Mouse (Mus musculus) monocyte, adult 2 months (primary cell): ENCODE results near the gene Hist1h1a.
"Not testable (repeated sequence)": the region's sequence is repeated elsewhere in the genome, so short reads cannot be mapped to it uniquely, and the experiment has no call there.

ENCODE experiments used
- DNase-seq, 2 experiments: peaks; one replicate each; pipeline ENCODE4 v3.0.0; 2022; ENCODE audit warnings: low spot score in 2 of 2, low read depth in 1 of 2

The Hist1h1a gene

DNA sequence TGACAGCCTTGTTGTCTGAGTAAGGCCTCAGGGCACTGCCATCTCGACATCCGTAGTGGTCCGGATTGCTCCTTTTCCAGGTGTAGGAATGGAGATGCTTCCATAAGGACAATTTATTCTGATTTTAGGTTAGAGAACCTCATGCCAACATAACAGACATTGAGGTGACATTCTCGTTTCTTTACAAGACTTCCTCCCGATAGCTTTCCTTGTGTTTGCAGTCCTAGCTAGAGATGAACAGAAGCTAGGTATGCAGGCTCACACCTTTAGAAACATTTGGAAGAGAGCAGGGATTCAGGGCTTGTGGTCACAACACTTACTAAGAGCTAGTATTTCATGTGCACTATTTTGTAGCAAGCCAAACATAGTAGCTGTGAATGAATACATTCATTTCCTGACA lies 20.3 kb upstream of the Hist1h1a start:
- DNase-seq: no peak

DNA sequence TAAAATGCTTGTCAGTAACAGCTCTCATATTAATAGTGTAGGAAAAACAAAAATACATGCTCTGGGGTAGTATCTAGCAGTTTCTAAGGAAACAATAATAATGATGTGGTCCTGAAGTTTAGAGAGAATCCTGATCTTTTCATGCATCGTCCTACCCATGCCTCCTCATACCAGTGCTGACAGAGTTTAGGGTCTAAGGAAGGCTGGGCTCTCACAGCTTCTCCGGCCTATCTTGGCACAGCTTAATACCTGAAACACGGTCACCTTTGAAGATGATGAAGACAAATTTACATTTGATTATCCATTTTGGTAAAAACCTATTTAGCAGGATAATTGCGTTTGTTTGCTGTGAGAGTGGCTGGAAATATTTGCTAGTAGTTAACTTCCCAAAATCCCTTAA lies 19.5 kb upstream of the Hist1h1a start:
- DNase-seq: no peak

DNA sequence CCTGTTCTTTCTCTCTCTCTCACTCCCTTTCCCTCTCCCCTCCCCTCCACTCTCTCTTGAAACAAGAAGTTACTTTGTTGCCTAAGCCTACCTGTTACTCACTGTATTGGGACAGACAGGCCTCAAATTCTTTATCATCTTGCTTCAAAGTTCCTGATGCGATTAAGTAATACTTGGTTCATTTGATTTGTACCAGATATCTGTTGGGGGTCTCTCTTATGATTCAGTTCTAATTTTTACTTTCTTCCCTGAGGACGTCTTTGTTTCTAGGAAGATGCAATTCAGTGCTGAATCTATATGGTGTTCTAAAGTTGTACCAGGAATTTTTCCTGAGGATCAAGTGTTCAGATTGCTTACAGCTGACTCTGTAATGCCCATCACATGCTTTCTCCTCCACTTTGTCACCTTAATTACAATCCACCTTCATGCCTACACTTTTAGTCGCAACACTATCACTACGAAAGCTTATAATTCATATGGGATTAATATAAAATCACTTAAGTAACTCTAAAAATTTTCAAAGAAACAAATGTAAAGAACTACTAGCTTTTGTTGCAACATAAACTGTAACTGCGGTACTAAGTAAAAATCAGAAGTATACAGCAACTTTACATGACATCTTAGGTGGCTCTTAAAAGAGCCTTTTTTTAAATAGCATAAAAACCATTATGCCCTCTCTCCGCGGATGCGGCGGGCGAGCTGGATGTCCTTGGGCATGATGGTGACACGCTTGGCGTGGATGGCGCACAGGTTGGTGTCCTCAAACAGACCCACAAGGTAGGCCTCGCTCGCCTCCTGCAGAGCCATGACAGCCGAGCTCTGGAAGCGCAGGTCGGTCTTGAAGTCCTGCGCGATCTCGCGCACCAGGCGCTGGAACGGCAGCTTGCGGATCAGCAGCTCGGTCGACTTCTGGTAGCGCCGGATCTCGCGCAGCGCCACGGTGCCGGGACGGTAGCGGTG lies 18.8 kb upstream of the Hist1h1a start:
- DNase-seq: no peak

DNA sequence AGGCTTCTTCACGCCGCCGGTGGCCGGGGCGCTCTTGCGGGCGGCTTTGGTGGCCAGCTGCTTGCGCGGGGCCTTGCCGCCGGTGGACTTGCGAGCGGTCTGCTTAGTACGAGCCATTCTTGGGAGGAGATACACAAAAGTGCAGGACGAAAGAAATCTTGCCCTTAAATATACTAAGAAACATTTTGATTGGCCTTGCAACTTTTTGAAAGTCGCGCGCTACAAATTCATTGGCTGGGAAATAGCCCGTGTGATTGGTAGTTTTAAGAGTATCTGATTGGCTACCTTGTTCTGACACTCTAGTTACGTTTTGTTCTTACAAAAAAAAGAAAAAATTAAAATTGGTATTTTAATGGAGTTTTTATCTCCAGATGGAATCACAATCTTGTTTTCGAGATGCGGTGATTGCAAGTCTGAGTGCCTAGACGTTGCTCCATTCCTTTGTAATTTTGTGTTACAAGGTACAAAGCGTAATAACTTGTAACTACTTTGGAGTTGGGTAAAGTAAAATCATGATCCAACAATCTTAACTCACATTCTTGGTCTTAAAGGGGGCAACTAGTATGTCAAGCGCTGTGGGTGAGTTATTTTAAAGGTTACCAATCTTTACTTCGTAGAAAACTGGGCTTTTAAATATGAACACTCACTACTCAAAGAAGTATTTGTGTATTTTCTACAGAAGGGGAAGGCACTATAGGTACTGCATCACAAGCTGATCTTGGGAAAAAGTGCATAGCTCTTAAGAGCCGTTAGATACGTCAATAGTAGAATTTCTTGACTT lies 17.9 kb upstream of the Hist1h1a start, which contains the start of gene Hist1h3c:
Gene Hist1h3c (minus strand): TSS at position 222 of the 781 bp plus-strand sequence.
- DNase-seq: peak in 1 of 2 experiments; percentile 48

DNA sequence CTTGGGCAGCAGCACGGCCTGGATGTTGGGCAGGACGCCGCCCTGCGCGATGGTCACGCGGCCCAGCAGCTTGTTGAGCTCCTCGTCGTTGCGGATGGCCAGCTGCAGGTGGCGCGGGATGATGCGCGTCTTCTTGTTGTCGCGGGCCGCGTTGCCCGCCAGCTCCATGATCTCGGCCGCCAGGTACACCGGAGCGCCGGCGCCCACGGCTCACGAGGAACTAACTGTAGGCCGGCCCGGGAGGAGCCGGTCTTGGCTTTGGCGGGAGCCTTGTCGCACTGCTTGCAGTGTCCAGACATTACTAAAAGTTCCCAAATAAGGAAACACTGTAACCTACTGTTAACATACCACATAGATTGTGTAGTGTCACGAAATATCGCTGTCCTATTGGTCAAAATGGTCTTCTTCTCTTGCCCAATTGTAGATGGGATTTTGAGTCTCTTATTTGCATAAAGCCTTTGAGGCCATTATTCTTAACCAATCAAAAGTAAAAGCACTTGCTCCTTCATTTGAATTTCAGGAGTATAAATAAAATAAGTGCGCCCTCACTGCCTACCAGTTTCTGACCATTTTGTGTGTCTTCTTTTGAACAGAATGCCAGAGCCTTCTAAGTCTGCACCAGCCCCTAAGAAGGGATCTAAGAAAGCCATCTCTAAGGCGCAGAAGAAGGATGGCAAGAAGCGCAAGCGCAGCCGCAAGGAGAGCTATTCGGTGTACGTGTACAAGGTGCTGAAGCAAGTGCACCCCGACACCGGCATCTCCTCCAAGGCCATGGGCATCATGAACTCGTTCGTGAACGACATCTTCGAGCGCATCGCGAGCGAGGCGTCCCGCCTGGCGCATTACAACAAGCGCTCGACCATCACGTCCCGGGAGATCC lies 17.0 kb upstream of the Hist1h1a start, which contains the start of gene Hist1h2bb:
Gene Hist1h2bb (plus strand): TSS at position 534 of the 880 bp plus-strand sequence.
- DNase-seq: peak; percentile 62 to 72

DNA sequence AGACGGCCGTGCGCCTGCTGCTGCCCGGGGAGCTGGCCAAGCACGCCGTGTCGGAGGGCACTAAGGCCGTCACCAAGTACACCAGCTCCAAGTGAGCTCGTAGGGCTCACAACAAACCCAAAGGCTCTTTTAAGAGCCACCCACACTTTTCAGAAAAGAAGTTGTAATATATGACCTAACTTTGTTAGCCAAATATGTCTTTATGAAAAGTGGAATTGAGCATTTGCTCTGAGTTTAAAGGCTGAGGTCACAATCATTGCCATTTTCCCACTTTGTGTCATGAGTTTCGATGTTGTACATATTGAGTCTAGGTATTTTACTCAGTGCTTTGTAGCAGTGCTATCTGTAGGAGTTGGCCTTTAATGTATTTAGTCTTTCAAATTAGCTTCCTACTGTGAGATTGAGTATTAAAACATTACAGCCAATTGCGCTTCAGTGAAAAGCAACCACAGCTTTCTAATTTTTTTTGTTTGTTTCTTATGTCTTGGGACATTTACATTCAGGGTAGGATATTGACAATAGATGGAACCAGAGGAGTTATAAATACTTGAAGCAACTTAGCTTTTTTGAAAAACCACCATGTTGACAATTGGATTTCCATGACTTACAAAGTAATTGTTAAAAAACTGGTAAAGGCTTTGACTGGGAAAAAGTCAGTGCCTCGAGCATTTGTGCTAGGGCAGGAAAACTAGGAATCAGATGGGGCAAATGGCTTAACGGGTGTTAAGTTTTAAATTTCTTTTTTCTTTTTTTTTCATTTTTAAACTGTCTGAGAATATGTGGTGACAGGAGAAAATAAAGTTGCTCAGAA lies 16.2 kb upstream of the Hist1h1a start:
- no peak for DNase-seq

DNA sequence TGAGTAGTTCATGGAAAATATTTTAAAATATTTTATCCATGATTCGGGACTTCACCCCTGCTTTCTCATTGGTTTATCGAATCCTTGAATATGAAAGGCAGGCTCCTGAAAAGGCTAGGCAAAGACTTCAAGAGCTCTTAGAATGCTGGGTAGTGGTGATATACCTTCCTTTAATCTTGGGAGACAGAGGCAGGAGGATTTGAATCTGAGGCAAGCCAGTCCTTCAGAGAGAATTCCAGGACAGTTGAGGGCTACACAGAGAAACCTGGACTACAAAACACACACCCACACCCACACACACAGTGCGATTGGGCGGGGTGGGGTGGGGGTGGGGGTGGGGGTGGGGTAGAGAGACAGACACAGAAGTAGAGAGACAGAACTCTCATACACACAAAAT lies 15.6 kb upstream of the Hist1h1a start:
- no peak for DNase-seq

DNA sequence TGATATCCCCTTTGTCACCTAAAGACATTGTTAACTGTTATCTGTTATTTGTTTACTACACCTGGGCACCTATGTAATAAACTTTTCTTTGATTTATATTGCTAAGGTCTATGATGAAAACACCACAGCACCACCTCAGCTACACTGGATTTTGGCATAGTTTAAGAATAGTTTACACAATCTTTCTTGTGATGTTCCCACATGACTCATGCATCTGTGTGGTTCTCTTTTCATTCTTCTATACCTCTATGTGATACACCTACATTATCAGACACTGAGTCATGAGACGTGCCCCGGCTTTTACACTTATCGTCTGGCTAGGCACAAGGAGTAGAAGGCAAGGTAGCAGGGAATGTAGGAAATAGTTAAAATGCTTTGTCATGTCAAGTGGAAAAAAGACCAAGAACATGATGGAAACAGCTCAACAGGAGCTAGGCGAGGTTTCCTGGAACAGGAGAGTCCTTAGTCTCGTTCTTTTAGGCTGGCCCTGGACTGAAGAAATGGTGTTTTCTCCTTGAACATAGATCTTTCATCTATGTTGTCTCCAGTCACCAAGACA lies 13.8 kb upstream of the Hist1h1a start:
- no peak for DNase-seq

DNA sequence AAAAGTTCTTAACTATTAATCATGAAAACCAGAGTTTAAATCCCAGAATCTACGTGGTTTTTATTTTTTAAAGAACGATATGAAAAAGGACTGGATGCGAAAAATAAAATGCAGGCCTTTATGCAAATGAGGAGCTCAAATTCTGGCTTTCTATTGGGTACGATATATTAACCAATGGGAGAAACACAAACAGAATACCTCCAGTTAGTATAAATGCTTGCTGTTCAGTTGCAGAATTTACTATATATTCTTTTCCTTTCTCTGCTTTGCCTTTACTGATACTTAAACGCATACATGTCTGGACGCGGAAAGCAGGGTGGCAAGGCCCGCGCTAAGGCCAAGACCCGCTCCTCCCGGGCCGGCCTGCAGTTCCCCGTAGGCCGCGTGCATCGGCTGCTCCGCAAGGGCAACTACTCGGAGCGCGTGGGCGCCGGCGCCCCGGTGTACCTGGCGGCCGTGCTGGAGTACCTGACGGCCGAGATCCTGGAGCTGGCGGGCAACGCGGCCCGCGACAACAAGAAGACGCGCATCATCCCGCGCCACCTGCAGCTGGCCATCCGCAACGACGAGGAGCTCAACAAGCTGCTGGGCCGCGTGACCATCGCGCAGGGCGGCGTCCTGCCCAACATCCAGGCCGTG lies 12.5 kb upstream of the Hist1h1a start, which contains the start of gene Hist1h2ab:
Gene Hist1h2ab (plus strand): TSS at position 288 of the 639 bp plus-strand sequence.
- DNase-seq: not testable (repeated sequence)

DNA sequence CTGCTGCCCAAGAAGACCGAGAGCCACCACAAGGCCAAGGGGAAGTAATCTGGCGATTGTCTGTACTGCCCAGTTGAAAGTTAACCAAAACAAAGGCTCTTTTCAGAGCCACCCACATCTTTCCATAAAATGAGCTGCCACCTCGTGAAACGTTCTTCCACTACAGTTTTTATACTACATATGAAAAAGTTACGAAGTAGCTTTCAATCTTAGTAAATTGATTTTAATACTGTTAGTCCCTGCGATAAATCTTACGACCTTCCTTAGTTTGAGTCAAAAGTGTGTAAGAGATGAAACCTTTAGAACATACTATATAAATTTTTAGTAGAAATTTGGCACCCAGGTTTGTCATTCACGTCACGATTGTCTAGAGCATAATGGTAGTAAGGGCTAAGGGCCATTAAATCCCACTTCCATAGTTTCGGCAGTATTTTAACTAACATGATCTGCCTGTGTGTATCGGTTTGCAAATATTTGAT lies 11.9 kb upstream of the Hist1h1a start:
- DNase-seq: peak in 1 of 2 experiments; percentile 30

DNA sequence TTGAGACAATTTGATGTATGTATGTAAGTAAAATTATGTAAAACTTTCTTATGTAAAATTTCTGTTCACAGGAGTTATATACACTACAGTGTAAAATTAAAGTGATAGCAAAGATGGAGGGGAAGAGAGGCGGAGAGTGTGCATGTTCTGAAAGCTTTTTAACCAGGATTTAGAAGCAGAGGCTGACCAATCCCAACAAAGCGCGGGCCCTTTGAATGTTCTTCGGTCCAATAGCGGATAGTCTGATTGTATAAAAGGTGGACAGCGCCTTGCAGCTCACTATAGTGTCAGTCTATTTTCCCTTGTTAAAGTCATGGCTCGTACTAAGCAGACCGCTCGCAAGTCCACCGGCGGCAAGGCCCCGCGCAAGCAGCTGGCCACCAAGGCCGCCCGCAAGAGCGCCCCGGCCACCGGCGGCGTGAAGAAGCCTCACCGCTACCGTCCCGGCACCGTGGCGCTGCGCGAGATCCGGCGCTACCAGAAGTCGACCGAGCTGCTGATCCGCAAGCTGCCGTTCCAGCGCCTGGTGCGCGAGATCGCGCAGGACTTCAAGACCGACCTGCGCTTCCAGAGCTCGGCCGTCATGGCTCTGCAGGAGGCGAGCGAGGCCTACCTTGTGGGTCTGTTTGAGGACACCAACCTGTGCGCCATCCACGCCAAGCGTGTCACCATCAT lies 11.3 kb upstream of the Hist1h1a start, which contains the start of gene Hist1h3b:
Gene Hist1h3b (plus strand): TSS at position 201 of the 675 bp plus-strand sequence.
- peak; percentile 61 to 66 for DNase-seq

DNA sequence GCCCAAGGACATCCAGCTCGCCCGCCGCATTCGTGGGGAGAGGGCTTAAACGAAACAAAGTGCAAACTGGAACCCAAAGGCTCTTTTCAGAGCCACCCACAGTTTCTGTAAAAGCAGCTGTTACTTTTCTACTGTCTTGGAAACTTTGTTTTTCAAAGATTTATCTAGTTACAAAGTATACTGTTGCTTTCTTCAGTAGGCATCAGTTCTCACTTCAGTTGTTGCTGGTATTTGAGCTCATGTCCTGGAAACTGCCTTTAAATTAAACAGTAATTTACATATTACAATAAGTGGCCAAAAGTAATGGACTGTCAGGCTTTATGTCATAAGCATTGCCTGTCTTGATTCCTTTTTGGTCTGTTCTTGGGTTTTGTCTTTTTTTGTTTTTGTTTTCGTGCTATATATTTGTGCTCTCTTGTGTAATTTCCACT lies 10.7 kb upstream of the Hist1h1a start:
- no peak for DNase-seq

DNA sequence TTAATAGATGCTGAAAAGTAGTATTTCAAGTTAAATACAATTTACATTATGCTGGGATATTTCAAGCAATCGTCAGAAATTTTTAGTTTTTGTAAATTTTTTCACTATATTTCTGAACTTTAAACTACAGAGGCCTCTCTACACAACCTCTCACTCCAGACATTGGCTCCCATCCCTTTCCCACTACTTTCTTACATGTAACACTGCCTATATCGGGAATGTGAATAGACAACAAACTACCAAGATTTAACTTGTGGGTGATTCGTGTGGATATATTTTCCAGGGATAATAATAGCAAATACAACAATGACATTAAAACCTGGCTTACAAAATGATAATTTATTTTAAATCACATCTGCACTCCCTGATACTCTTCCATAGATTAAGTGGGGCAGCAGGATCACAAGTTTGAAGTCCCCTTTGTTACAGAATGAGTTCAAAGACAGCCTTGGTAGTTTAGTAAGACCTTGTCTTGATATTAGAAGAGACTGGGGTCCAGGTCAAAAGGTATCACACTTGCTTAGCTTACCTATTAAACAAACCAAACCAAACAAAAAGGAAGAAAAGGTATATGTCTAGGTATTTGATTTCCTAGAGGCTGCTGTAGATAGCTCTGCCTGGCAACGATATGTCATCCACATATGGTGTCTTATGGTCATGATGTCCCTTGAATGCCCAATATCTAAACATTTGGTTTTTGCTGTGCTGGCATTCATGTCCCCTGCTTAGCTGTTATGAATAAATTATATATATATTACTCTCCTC lies 10.0 kb upstream of the Hist1h1a start:
- no peak for DNase-seq

DNA sequence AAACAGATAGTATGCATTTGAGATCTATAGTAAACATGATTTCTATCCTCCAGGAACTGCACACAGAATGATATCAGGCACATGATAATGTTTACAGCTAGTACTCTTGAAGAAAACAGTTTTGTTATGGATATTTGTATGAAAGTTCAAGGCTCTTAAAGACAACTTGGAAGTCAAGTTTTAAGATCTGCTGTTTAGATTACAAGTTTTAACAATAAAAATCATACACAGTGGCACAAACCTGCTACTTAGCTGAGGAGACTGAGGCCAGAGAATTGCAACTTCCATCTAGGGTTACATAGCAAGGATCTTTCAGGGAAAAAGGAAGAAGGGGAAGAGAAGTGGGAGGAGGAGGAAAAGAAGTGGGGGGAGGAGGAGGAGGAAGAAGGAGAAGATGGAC lies 8.5 kb upstream of the Hist1h1a start:
- DNase-seq: no peak

DNA sequence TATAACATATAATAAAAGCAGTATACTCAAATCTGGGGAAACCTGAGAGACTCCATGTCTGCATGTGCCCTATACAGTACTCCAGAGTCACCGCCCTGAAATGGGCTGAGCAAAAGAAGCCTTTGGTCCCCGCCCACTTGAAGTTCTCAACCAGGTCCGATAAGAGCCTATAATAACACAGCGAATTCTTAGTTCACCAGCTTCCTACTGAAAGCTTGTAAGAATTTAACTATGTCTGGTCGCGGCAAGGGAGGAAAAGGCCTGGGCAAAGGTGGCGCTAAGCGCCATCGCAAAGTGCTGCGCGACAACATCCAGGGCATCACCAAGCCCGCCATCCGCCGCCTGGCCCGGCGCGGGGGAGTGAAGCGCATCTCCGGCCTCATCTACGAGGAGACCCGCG lies 6.7 kb upstream of the Hist1h1a start, which contains the start of gene Hist1h4b:
Gene Hist1h4b (plus strand): TSS at position 224 of the 400 bp plus-strand sequence.
- DNase-seq: peak; percentile 72 to 77

DNA sequence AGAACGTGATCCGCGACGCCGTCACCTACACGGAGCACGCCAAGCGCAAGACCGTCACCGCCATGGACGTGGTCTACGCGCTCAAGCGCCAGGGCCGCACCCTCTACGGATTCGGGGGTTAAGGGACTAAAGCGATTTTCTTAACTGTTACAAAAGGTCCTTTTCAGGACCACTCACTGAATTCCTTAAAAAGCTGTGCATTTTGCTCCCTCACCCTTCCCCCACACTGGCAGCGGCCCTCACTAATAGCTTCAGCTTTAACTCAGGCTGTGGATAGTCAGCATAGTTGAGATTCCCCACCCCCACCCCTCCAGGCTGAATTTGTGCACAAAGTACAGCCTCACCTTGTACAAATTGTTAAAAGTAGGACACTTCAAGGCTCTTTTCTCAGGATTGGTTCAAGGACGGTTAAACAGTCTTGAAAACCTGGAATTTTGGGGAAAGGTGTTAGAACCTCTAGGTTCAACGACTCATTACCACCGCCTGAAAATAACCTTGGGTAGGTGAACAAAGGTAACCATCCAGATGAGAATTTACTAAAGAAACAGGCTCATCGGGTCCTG lies 6.2 kb upstream of the Hist1h1a start:
- no peak for DNase-seq

DNA sequence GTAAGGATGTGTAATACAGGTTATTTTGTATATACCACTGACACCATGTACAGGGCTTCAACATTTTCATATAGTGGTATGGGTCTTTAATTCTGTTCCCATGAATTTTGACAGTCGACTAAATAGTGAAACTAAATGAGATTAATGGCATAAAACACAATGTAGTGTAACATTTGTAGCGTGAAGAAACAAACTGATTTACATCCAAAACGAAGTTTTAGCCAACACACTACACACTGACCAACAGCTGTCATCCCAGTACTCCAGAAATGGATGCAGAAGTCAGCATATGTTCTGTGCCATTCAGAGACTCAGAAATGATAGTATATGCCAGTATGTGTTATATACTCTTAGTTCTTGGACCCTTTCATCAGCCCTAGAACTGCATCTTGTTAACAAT lies 5.5 kb upstream of the Hist1h1a start:
- DNase-seq: no peak
